Mouse (Mus musculus): Measurements from ENCODE around the gene B3galt2. TPM values are rescaled to one million over a fixed set of nuclear protein-coding genes. Genes with fewer than 3 reads are reported as not detected.

The B3galt2 gene
- 0.01 and 0.02 TPM in 2 replicates for polyA plus RNA-seq (2012; rRNA removed)

GRCm38 (mm10) chr1:143640650-143641407 is at the start of gene B3galt2:
TSS of gene B3galt2 (plus strand) at chr1:143640664.

GRCm38 (mm10) chr1:143702741-143703262 is 62.3 kb downstream of the B3galt2 start, which contains the start of gene Cdc73:
TSS of gene Cdc73 (minus strand) at chr1:143702893.

Other genes starting within 250 kb of the B3galt2 start
- 0.05 and 0.13 TPM in 2 replicates for gene Cdc73, start 62.2 kb downstream of the B3galt2 start, polyA plus RNA-seq (2012; rRNA removed)
- gene Glrx2, start 75.7 kb downstream of the B3galt2 start, polyA plus RNA-seq (2012; rRNA removed) = 8.7 and 17.6 TPM in 2 replicates
- gene Trove2, start 136.4 kb downstream of the B3galt2 start, polyA plus RNA-seq (2012; rRNA removed) = 0.16 and 0.27 TPM in 2 replicates
- gene Uchl5, start 136.6 kb downstream of the B3galt2 start, polyA plus RNA-seq (2012; rRNA removed) = 0.20 and 0.28 TPM in 2 replicates